Mouse (Mus musculus): ENCODE results near the gene Gm42688. TPM values are rescaled to one million over a fixed set of nuclear protein-coding genes. Genes with fewer than 3 reads are reported as not detected.
A peak's percentile ranks its signal among the peaks of the same experiment; 100 is the strongest.

Gene Gm42688
- polyA plus RNA-seq, 1 experiment, result 0.45 TPM

- Histone ChIP-seq H3K27ac (ENCODE audit: insufficient read depth, low read length) (no peak overlapping the region), H3K9ac (ENCODE audit: low read depth, poor library complexity, severe bottlenecking) (no peak overlapping the region), H3K9me3 (replicated peaks; ENCODE audit: control insufficient read depth, insufficient read depth, low read length, poor library complexity, severe bottlenecking) (no peaks in the 10 kb centered on the region), H3K4me3 (ENCODE audit: low read depth, low read length) (no peak overlapping the region), H3K36me3 (ENCODE audit: control insufficient read depth, insufficient read depth, low read length, poor library complexity, severe bottlenecking) (peaks cover 3% of the 10 kb centered on the region; the same call in 1 of the 2 replicates), H3K27me3 (ENCODE audit: control insufficient read depth, insufficient read depth, low read length, poor library complexity, severe bottlenecking) (no peaks in the 10 kb centered on the region), H3K4me1 (ENCODE audit: control insufficient read depth, insufficient read depth, low read length) (no peaks in the 10 kb centered on the region)
- TF ChIP-seq EP300 (IDR thresholded peaks at IDR 0.05; ENCODE audit: insufficient read depth, low read depth, low read length) (no peak), CTCF (IDR thresholded peaks at IDR 0.05; ENCODE audit: low read depth, low read length) (no peak), POLR2A (IDR thresholded peaks at IDR 0.05; ENCODE audit: insufficient read depth, low read length) (no peak)
Observed at GRCm38 (mm10) chr6:83080210-83080609, 21.2 kb upstream of the Gm42688 start.

- Histone ChIP-seq H3K4me3 (ENCODE audit: low read depth, low read length) (no peak overlapping the region), H3K27ac (ENCODE audit: insufficient read depth, low read length) (no peak overlapping the region), H3K27me3 (ENCODE audit: control insufficient read depth, insufficient read depth, low read length, poor library complexity, severe bottlenecking) (no peaks in the 10 kb centered on the region), H3K36me3 (ENCODE audit: control insufficient read depth, insufficient read depth, low read length, poor library complexity, severe bottlenecking) (peaks cover 3% of the 10 kb centered on the region; the same call in 1 of the 2 replicates), H3K9me3 (replicated peaks; ENCODE audit: control insufficient read depth, insufficient read depth, low read length, poor library complexity, severe bottlenecking) (no peaks in the 10 kb centered on the region), H3K9ac (ENCODE audit: low read depth, poor library complexity, severe bottlenecking) (no peak overlapping the region), H3K4me1 (ENCODE audit: control insufficient read depth, insufficient read depth, low read length) (no peaks in the 10 kb centered on the region)
- TF ChIP-seq CTCF (IDR thresholded peaks at IDR 0.05; ENCODE audit: low read depth, low read length) (no peak), POLR2A (IDR thresholded peaks at IDR 0.05; ENCODE audit: insufficient read depth, low read length) (no peak), EP300 (IDR thresholded peaks at IDR 0.05; ENCODE audit: insufficient read depth, low read depth, low read length) (no peak)
Observed at GRCm38 (mm10) chr6:83083497-83083896, 17.9 kb upstream of the Gm42688 start.

- Histone ChIP-seq H3K36me3 (ENCODE audit: control insufficient read depth, insufficient read depth, low read length, poor library complexity, severe bottlenecking) (peaks cover 3% of the 10 kb centered on the region; the same call in 1 of the 2 replicates), H3K4me1 (ENCODE audit: control insufficient read depth, insufficient read depth, low read length) (no peaks in the 10 kb centered on the region), H3K27me3 (ENCODE audit: control insufficient read depth, insufficient read depth, low read length, poor library complexity, severe bottlenecking) (no peaks in the 10 kb centered on the region), H3K9me3 (replicated peaks; ENCODE audit: control insufficient read depth, insufficient read depth, low read length, poor library complexity, severe bottlenecking) (no peaks in the 10 kb centered on the region), H3K9ac (ENCODE audit: low read depth, poor library complexity, severe bottlenecking) (no peak overlapping the region), H3K27ac (ENCODE audit: insufficient read depth, low read length) (no peak overlapping the region), H3K4me3 (ENCODE audit: low read depth, low read length) (no peak overlapping the region)
- no peak for TF ChIP-seq CTCF (IDR thresholded peaks at IDR 0.05; ENCODE audit: low read depth, low read length)
- no peak for TF ChIP-seq EP300 (IDR thresholded peaks at IDR 0.05; ENCODE audit: insufficient read depth, low read depth, low read length)
- no peak for TF ChIP-seq POLR2A (IDR thresholded peaks at IDR 0.05; ENCODE audit: insufficient read depth, low read length)
Observed at GRCm38 (mm10) chr6:83084477-83084876, 16.9 kb upstream of the Gm42688 start.

- Histone ChIP-seq H3K27ac (ENCODE audit: insufficient read depth, low read length) (no peak within 1 kb of the TSS), H3K9me3 (replicated peaks; ENCODE audit: control insufficient read depth, insufficient read depth, low read length, poor library complexity, severe bottlenecking) (no peaks in the 10 kb centered on the region), H3K9ac (ENCODE audit: low read depth, poor library complexity, severe bottlenecking) (peak within 1 kb of the TSS; percentile 15; the same call in 1 of the 2 replicates), H3K4me3 (ENCODE audit: low read depth, low read length) (peak within 1 kb of the TSS; percentile 39), H3K36me3 (ENCODE audit: control insufficient read depth, insufficient read depth, low read length, poor library complexity, severe bottlenecking) (no peaks in the 10 kb centered on the region), H3K27me3 (ENCODE audit: control insufficient read depth, insufficient read depth, low read length, poor library complexity, severe bottlenecking) (no peaks in the 10 kb centered on the region), H3K4me1 (ENCODE audit: control insufficient read depth, insufficient read depth, low read length) (no peaks in the 10 kb centered on the region)
- TF ChIP-seq POLR2A (IDR thresholded peaks at IDR 0.05; ENCODE audit: insufficient read depth, low read length) (no peak), CTCF (IDR thresholded peaks at IDR 0.05; ENCODE audit: low read depth, low read length) (no peak), EP300 (IDR thresholded peaks at IDR 0.05; ENCODE audit: insufficient read depth, low read depth, low read length) (no peak)
Observed at GRCm38 (mm10) chr6:83086121-83087035, 15.0 kb upstream of the Gm42688 start, which contains the start of gene Lbx2. Gene Lbx2 (plus strand): TSS chr6:83086367.

- Histone ChIP-seq H3K27me3 (ENCODE audit: control insufficient read depth, insufficient read depth, low read length, poor library complexity, severe bottlenecking) (no peaks in the 10 kb centered on the region), H3K36me3 (ENCODE audit: control insufficient read depth, insufficient read depth, low read length, poor library complexity, severe bottlenecking) (no peaks in the 10 kb centered on the region), H3K4me3 (ENCODE audit: low read depth, low read length) (peak overlapping the region; percentile 39), H3K27ac (ENCODE audit: insufficient read depth, low read length) (no peak overlapping the region), H3K9ac (ENCODE audit: low read depth, poor library complexity, severe bottlenecking) (peak overlapping the region; percentile 40), H3K4me1 (ENCODE audit: control insufficient read depth, insufficient read depth, low read length) (no peaks in the 10 kb centered on the region), H3K9me3 (replicated peaks; ENCODE audit: control insufficient read depth, insufficient read depth, low read length, poor library complexity, severe bottlenecking) (no peaks in the 10 kb centered on the region)
- TF ChIP-seq CTCF (IDR thresholded peaks at IDR 0.05; ENCODE audit: low read depth, low read length) (no peak), EP300 (IDR thresholded peaks at IDR 0.05; ENCODE audit: insufficient read depth, low read depth, low read length) (no peak), POLR2A (IDR thresholded peaks at IDR 0.05; ENCODE audit: insufficient read depth, low read length) (no peak)
Observed at GRCm38 (mm10) chr6:83087205-83087925, 14.1 kb upstream of the Gm42688 start.

Data from ES-Bruce4 (cell line).